Mouse (Mus musculus) adrenal gland, adult 18-20 months (tissue): ENCODE data around the gene Cd200r1. TPM values are rescaled to one million over a fixed set of nuclear protein-coding genes. Genes with fewer than 3 reads are reported as not detected.

ENCODE experiments used
- total RNA-seq, 2 experiments: library from RNA; stranded (reverse); gene quantifications; 1 replicate in 1 of 2; 2 replicates in 1 of 2; pipeline ENCODE4 v1.2.3; 2021

Cd200r1 gene
- total RNA-seq, 2 experiments from 2014 or later: 0.46 to 0.51 TPM

Other genes starting within 250 kb of the Cd200r1 start
- gene Boc, start 206.8 kb upstream of the Cd200r1 start, total RNA-seq: 10 to 100 TPM; 25.2 to 48.5 TPM
- gene Nepro, start 41.4 kb upstream of the Cd200r1 start, total RNA-seq: 10 to 100 TPM; 12.6 to 14.8 TPM
- 10 to 100 TPM; 12.1 to 16.1 TPM for gene Gtpbp8, start 19.4 kb upstream of the Cd200r1 start, total RNA-seq
- under 1 TPM in 1 of 2 experiments, not detected in 1; 0.29 TPM for gene Cd200r4, start 46.0 kb downstream of the Cd200r1 start, total RNA-seq
- not detected for gene Cd200r2, start 101.4 kb downstream of the Cd200r1 start, total RNA-seq
- not detected for gene Cd200r3, start 177.9 kb downstream of the Cd200r1 start, total RNA-seq